Mouse (Mus musculus): Measurements from ENCODE around the gene Gabarapl2. TPM values are rescaled to one million over a fixed set of nuclear protein-coding genes. Genes with fewer than 3 reads are reported as not detected.

The Gabarapl2 gene
- polyA plus RNA-seq, 1 experiment from 2014 or later = 278 TPM

- Histone ChIP-seq H3K4me1 (replicated peaks; ENCODE audit: control insufficient read depth, insufficient read depth, low read length) (no peaks in the 10 kb centered on the region), H3K4me3 (ENCODE audit: low read depth, low read length) (no peak overlapping the region), H3K9me3 (ENCODE audit: control insufficient read depth, low read length) (no peaks in the 10 kb centered on the region), H3K27ac (ENCODE audit: low read depth, low read length) (no peak overlapping the region), H3K9ac (ENCODE audit: low read length) (no peak overlapping the region), H3K27me3 (ENCODE audit: control insufficient read depth, insufficient read depth, low read length) (no peaks in the 10 kb centered on the region), H3K36me3 (ENCODE audit: control insufficient read depth, insufficient read depth, low read length) (no peaks in the 10 kb centered on the region; the same call in 1 of the 2 replicates), H3K4me2 (ENCODE audit: low read depth, low read length, severe bottlenecking) (no peak overlapping the region)
- ATAC-seq (replicated peaks; ENCODE audit: low FRiP score) (no peak), DNase-seq (ENCODE audit: low spot score) (no peak)
- WGBS = 84% methylated on average over 5 of the region's 5 CpGs
Measured at GRCm38 (mm10) chr8:111967246-111967870, 26.9 kb downstream of the Gabarapl2 start.

GRCm38 (mm10) chr8:111968541-111968940 lies 28.0 kb downstream of the Gabarapl2 start:
- ATAC-seq (replicated peaks; ENCODE audit: low FRiP score) (no peak), DNase-seq (ENCODE audit: low spot score) (no peak)
- WGBS = 83% methylated on average over 10 of the region's 10 CpGs
- H3K4me1 ChIP-seq (replicated peaks; ENCODE audit: control insufficient read depth, insufficient read depth, low read length) = no peaks in the 10 kb centered on the region
- no peaks in the 10 kb centered on the region for H3K9me3 ChIP-seq (ENCODE audit: control insufficient read depth, low read length)
- no peaks in the 10 kb centered on the region; the same call in 1 of the 2 replicates for H3K36me3 ChIP-seq (ENCODE audit: control insufficient read depth, insufficient read depth, low read length)
- no peaks in the 10 kb centered on the region for H3K27me3 ChIP-seq (ENCODE audit: control insufficient read depth, insufficient read depth, low read length)
- H3K4me3 ChIP-seq (ENCODE audit: low read depth, low read length) = no peak overlapping the region
- no peak overlapping the region for H3K4me2 ChIP-seq (ENCODE audit: low read depth, low read length, severe bottlenecking)
- H3K27ac ChIP-seq (ENCODE audit: low read depth, low read length) = no peak overlapping the region
- no peak overlapping the region for H3K9ac ChIP-seq (ENCODE audit: low read length)

- H3K36me3 ChIP-seq (ENCODE audit: control insufficient read depth, insufficient read depth, low read length) = no peaks in the 10 kb centered on the region; the same call in 1 of the 2 replicates
- no peaks in the 10 kb centered on the region for H3K4me1 ChIP-seq (replicated peaks; ENCODE audit: control insufficient read depth, insufficient read depth, low read length)
- no peak for ATAC-seq (replicated peaks; ENCODE audit: low FRiP score)
- no peaks in the 10 kb centered on the region for H3K9me3 ChIP-seq (ENCODE audit: control insufficient read depth, low read length)
- H3K4me3 ChIP-seq (ENCODE audit: low read depth, low read length) = no peak overlapping the region
- H3K27me3 ChIP-seq (ENCODE audit: control insufficient read depth, insufficient read depth, low read length) = no peaks in the 10 kb centered on the region
- no peak for DNase-seq (ENCODE audit: low spot score)
- no peak overlapping the region for H3K9ac ChIP-seq (ENCODE audit: low read length)
- H3K4me2 ChIP-seq (ENCODE audit: low read depth, low read length, severe bottlenecking) = no peak overlapping the region
- H3K27ac ChIP-seq (ENCODE audit: low read depth, low read length) = no peak overlapping the region
- WGBS = 25% methylated on average over 5 of the region's 5 CpGs
Measured at GRCm38 (mm10) chr8:111968991-111969390, 28.5 kb downstream of the Gabarapl2 start.

GRCm38 (mm10) chr8:111974138-111974537 lies 33.6 kb downstream of the Gabarapl2 start:
- ATAC-seq (replicated peaks; ENCODE audit: low FRiP score) = no peak
- H3K27me3 ChIP-seq (ENCODE audit: control insufficient read depth, insufficient read depth, low read length) = no peaks in the 10 kb centered on the region
- WGBS = 96% methylated on average over 12 of the region's 12 CpGs
- H3K4me1 ChIP-seq (replicated peaks; ENCODE audit: control insufficient read depth, insufficient read depth, low read length) = no peaks in the 10 kb centered on the region
- DNase-seq (ENCODE audit: low spot score) = no peak
- H3K27ac ChIP-seq (ENCODE audit: low read depth, low read length) = no peak overlapping the region
- no peak overlapping the region for H3K4me2 ChIP-seq (ENCODE audit: low read depth, low read length, severe bottlenecking)
- no peaks in the 10 kb centered on the region; the same call in 1 of the 2 replicates for H3K9me3 ChIP-seq (ENCODE audit: control insufficient read depth, low read length)
- H3K4me3 ChIP-seq (ENCODE audit: low read depth, low read length) = no peak overlapping the region
- H3K9ac ChIP-seq (ENCODE audit: low read length) = no peak overlapping the region
- no peaks in the 10 kb centered on the region; the same call in 1 of the 2 replicates for H3K36me3 ChIP-seq (ENCODE audit: control insufficient read depth, insufficient read depth, low read length)

- DNase-seq (ENCODE audit: low spot score) = no peak
- H3K27ac ChIP-seq (ENCODE audit: low read depth, low read length) = no peak overlapping the region
- no peak for ATAC-seq (replicated peaks; ENCODE audit: low FRiP score)
- no peak overlapping the region for H3K4me3 ChIP-seq (ENCODE audit: low read depth, low read length)
- no peaks in the 10 kb centered on the region for H3K4me1 ChIP-seq (replicated peaks; ENCODE audit: control insufficient read depth, insufficient read depth, low read length)
- 97% methylated on average over 2 of the region's 2 CpGs for WGBS
- H3K9ac ChIP-seq (ENCODE audit: low read length) = no peak overlapping the region
- no peaks in the 10 kb centered on the region; the same call in 1 of the 2 replicates for H3K36me3 ChIP-seq (ENCODE audit: control insufficient read depth, insufficient read depth, low read length)
- H3K9me3 ChIP-seq (ENCODE audit: control insufficient read depth, low read length) = no peaks in the 10 kb centered on the region; the same call in 1 of the 2 replicates
- no peak overlapping the region for H3K4me2 ChIP-seq (ENCODE audit: low read depth, low read length, severe bottlenecking)
- H3K27me3 ChIP-seq (ENCODE audit: control insufficient read depth, insufficient read depth, low read length) = no peaks in the 10 kb centered on the region
Measured at GRCm38 (mm10) chr8:111975706-111976105, 35.2 kb downstream of the Gabarapl2 start.

- Histone ChIP-seq H3K4me2 (ENCODE audit: low read depth, low read length, severe bottlenecking) (no peak overlapping the region), H3K27ac (ENCODE audit: low read depth, low read length) (no peak overlapping the region), H3K27me3 (ENCODE audit: control insufficient read depth, insufficient read depth, low read length) (no peaks in the 10 kb centered on the region), H3K36me3 (ENCODE audit: control insufficient read depth, insufficient read depth, low read length) (no peaks in the 10 kb centered on the region; the same call in 1 of the 2 replicates), H3K9me3 (ENCODE audit: control insufficient read depth, low read length) (no peaks in the 10 kb centered on the region; the same call in 1 of the 2 replicates), H3K4me3 (ENCODE audit: low read depth, low read length) (no peak overlapping the region), H3K4me1 (replicated peaks; ENCODE audit: control insufficient read depth, insufficient read depth, low read length) (no peaks in the 10 kb centered on the region), H3K9ac (ENCODE audit: low read length) (no peak overlapping the region)
- DNase-seq (ENCODE audit: low spot score) (no peak), ATAC-seq (replicated peaks; ENCODE audit: low FRiP score) (no peak)
- WGBS = 86% methylated on average over 2 of the region's 2 CpGs
Measured at GRCm38 (mm10) chr8:111976326-111976725, 35.8 kb downstream of the Gabarapl2 start.

- Histone ChIP-seq H3K27ac (ENCODE audit: low read depth, low read length) (no peak overlapping the region), H3K36me3 (ENCODE audit: control insufficient read depth, insufficient read depth, low read length) (no peaks in the 10 kb centered on the region; the same call in 1 of the 2 replicates), H3K4me1 (replicated peaks; ENCODE audit: control insufficient read depth, insufficient read depth, low read length) (no peaks in the 10 kb centered on the region), H3K4me2 (ENCODE audit: low read depth, low read length, severe bottlenecking) (no peak overlapping the region), H3K4me3 (ENCODE audit: low read depth, low read length) (no peak overlapping the region), H3K9me3 (ENCODE audit: control insufficient read depth, low read length) (no peaks in the 10 kb centered on the region; the same call in 1 of the 2 replicates), H3K9ac (ENCODE audit: low read length) (no peak overlapping the region), H3K27me3 (ENCODE audit: control insufficient read depth, insufficient read depth, low read length) (no peaks in the 10 kb centered on the region)
- ATAC-seq (replicated peaks; ENCODE audit: low FRiP score) (no peak), DNase-seq (ENCODE audit: low spot score) (no peak)
- WGBS = 90% methylated on average over 10 of the region's 10 CpGs
Measured at GRCm38 (mm10) chr8:111978147-111978546, 37.6 kb downstream of the Gabarapl2 start.

- H3K4me3 ChIP-seq (ENCODE audit: low read depth, low read length) = no peak overlapping the region
- ATAC-seq (replicated peaks; ENCODE audit: low FRiP score) = no peak
- H3K27me3 ChIP-seq (ENCODE audit: control insufficient read depth, insufficient read depth, low read length) = no peaks in the 10 kb centered on the region
- H3K27ac ChIP-seq (ENCODE audit: low read depth, low read length) = no peak overlapping the region
- no peaks in the 10 kb centered on the region for H3K4me1 ChIP-seq (replicated peaks; ENCODE audit: control insufficient read depth, insufficient read depth, low read length)
- no peaks in the 10 kb centered on the region; the same call in 1 of the 2 replicates for H3K36me3 ChIP-seq (ENCODE audit: control insufficient read depth, insufficient read depth, low read length)
- no peaks in the 10 kb centered on the region for H3K9me3 ChIP-seq (ENCODE audit: control insufficient read depth, low read length)
- no peak overlapping the region for H3K9ac ChIP-seq (ENCODE audit: low read length)
- 82% methylated on average over 7 of the region's 7 CpGs for WGBS
- no peak overlapping the region for H3K4me2 ChIP-seq (ENCODE audit: low read depth, low read length, severe bottlenecking)
- no peak for DNase-seq (ENCODE audit: low spot score)
Measured at GRCm38 (mm10) chr8:111982116-111982515, 41.6 kb downstream of the Gabarapl2 start.

- DNase-seq (ENCODE audit: low spot score) (no peak), ATAC-seq (replicated peaks; ENCODE audit: low FRiP score) (no peak)
- H3K27ac ChIP-seq (ENCODE audit: low read depth, low read length) = no peak overlapping the region
- no peak overlapping the region for H3K4me3 ChIP-seq (ENCODE audit: low read depth, low read length)
- H3K4me2 ChIP-seq (ENCODE audit: low read depth, low read length, severe bottlenecking) = no peak overlapping the region
- WGBS = 90% methylated on average over 10 of the region's 10 CpGs
- no peaks in the 10 kb centered on the region for H3K9me3 ChIP-seq (ENCODE audit: control insufficient read depth, low read length)
- no peak overlapping the region for H3K9ac ChIP-seq (ENCODE audit: low read length)
- H3K27me3 ChIP-seq (ENCODE audit: control insufficient read depth, insufficient read depth, low read length) = no peaks in the 10 kb centered on the region
- no peaks in the 10 kb centered on the region for H3K4me1 ChIP-seq (replicated peaks; ENCODE audit: control insufficient read depth, insufficient read depth, low read length)
- H3K36me3 ChIP-seq (ENCODE audit: control insufficient read depth, insufficient read depth, low read length) = peaks cover 3% of the 10 kb centered on the region; the same call in 1 of the 2 replicates
Measured at GRCm38 (mm10) chr8:111984511-111984910, 44.0 kb downstream of the Gabarapl2 start.

All from forebrain, embryonic 11.5 days (tissue).